ENCODE assay signal across 18 mouse cellular contexts in the genomic region with DNA sequence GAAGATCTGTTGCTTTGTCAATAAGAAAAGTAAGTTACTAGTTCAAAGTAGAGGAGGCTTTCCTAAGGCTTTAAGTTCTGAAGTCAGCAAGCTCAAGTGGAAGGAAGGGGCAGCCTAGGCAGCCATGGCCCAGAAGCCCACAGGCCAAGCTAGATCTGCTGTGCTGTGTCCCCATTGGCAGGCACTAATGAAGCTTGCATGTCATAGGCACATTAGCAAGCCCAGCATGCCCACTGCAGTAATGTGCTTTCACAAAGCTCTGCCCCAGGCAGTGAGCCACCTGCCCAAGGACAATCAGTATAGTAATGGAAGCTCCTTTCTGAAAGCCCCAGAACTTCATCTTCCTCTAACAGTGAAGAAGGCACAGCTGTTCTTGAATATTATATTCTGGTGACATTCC.
"Had no signal": no experiment of that assay in that cellular context is flagged by ENCODE, and none has a peak within 500 bp of the region (broad histone marks: within the 10 kb centered on the region; RNA-seq: fewer than 3 reads in every experiment).

No protein-coding gene starts in this region.

- DNase-seq: kidney, adult 11 months; kidney, adult 8-10 months; kidney, postnatal 10 days; kidney, postnatal 36 days; layer of hippocampus, postnatal 36 days; liver, embryonic 13.5 days; lung, adult 2 months; lung, postnatal 14 days; lung, postnatal 4 days; right cerebral cortex, adult 18-20 months; right cerebral cortex, postnatal 14 days; right cerebral cortex, postnatal 4 days; thymus, adult 2 months; thymus, postnatal 14 days; thymus, postnatal 4 days had no signal

- H3K27me3 ChIP-seq: kidney, embryonic 15.5 days; liver, embryonic 13.5 days had no signal

- H3K4me1 ChIP-seq: kidney, embryonic 15.5 days; liver, embryonic 13.5 days had no signal

- H3K9me3 ChIP-seq: kidney, embryonic 15.5 days; liver, embryonic 13.5 days had no signal

- H3K4me2 ChIP-seq: kidney, embryonic 15.5 days; liver, embryonic 13.5 days had no signal

- H3K9ac ChIP-seq: kidney, embryonic 15.5 days; liver, embryonic 13.5 days had no signal

- H3K27ac ChIP-seq: kidney, embryonic 15.5 days; left cerebral cortex, adult 2 months; liver, embryonic 13.5 days; stomach, postnatal 0 days had no signal

- H3K4me3 ChIP-seq: kidney, embryonic 15.5 days; left cerebral cortex, adult 2 months; liver, embryonic 13.5 days had no signal

- H3K36me3 ChIP-seq: kidney, embryonic 15.5 days; liver, embryonic 13.5 days had no signal
